Mouse (Mus musculus): ENCODE data around the gene Gpr82. TPM values are rescaled to one million over a fixed set of nuclear protein-coding genes. Genes with fewer than 3 reads are reported as not detected.

The Gpr82 gene
- polyA plus RNA-seq, 1 experiment from 2014 or later = 0.76 TPM

Small RNAs within 50 kb of the gene (microRNA-seq; reads per million reads assigned to microRNA genes)
- gene Gm25246 = not detected

Other genes starting within 250 kb of the Gpr82 start
- gene Nyx, start 195.3 kb upstream of the Gpr82 start, polyA plus RNA-seq (2014; fragmentation: Nextera tagmentation; extraction: Ambion mirVana) = 0.12 and 0.15 TPM in 2 replicates
- 2.6 TPM in 2 replicates for gene Gpr34, start 29.3 kb upstream of the Gpr82 start, polyA plus RNA-seq (2014; fragmentation: Nextera tagmentation; extraction: Ambion mirVana)
- gene Cask, start 190.0 kb downstream of the Gpr82 start, polyA plus RNA-seq (2014; fragmentation: Nextera tagmentation; extraction: Ambion mirVana) = 64.0 and 65.5 TPM in 2 replicates